Mouse (Mus musculus): ENCODE data around the gene C5ar2. TPM values are rescaled to one million over a fixed set of nuclear protein-coding genes. Genes with fewer than 3 reads are reported as not detected.
A peak's percentile ranks its signal among the peaks of the same experiment; 100 is the strongest.

C5ar2 gene
- 0.04 and 0.10 TPM in 2 replicates for polyA plus RNA-seq (2016; fragmentation: Nextera tagmentation; extraction: Ambion mirVana)

- H3K27me3 ChIP-seq (ENCODE audit: low read depth, poor library complexity, severe bottlenecking) = no peaks in the 10 kb centered on the region
- DNase-seq (ENCODE audit: low spot score) = no peak
- H3K36me3 ChIP-seq = no peaks in the 10 kb centered on the region
- 82% methylated on average over 5 of the region's 5 CpGs for WGBS
- H3K9me3 ChIP-seq (replicated peaks) = no peaks in the 10 kb centered on the region
- no peak within 1 kb of the TSS for H3K4me3 ChIP-seq
- H3K4me1 ChIP-seq = no peaks in the 10 kb centered on the region
- no peak within 1 kb of the TSS for H3K27ac ChIP-seq (replicated peaks)
These were observed at the start of gene C5ar2 for GRCm38 (mm10) chr7:16244067-16244466. Gene C5ar2 (minus strand): TSS chr7:16244154.

DNA sequence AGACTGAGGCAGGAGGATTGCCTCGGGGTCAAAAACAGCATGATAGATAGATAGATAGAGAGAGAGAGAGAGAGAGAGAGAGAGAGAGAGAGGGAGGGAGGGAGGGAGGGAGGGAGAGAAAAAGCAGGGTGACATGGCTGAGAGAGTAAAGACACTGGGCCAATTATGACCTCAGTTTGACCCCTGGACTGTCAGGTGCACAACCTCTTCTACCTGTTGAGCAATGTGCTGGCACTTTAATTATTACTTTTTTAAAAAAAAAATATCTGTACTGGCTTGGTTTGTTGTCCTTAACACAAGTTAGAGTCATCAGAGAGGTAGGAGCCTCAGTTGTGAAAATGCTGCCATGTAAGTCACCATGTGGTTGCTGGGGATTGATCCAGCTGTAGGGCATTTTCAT lies 43.8 kb upstream of the C5ar2 start:
- H3K27me3 ChIP-seq (ENCODE audit: low read depth, poor library complexity, severe bottlenecking) = no peaks in the 10 kb centered on the region
- no peaks in the 10 kb centered on the region for H3K9me3 ChIP-seq (replicated peaks)
- no peak overlapping the region for H3K4me3 ChIP-seq
- WGBS = 68% methylated on average over 1 of the region's 1 CpGs
- H3K4me1 ChIP-seq = peaks cover 19% of the 10 kb centered on the region
- DNase-seq (ENCODE audit: low spot score) = no peak
- no peak overlapping the region for H3K27ac ChIP-seq (replicated peaks)
- H3K36me3 ChIP-seq = peaks cover 17% of the 10 kb centered on the region

- WGBS = 87% methylated on average over 2 of the region's 2 CpGs
- Histone ChIP-seq H3K9me3 (replicated peaks) (no peaks in the 10 kb centered on the region), H3K27ac (replicated peaks) (peak overlapping the region; percentile 97), H3K4me3 (peak overlapping the region; percentile 83), H3K27me3 (ENCODE audit: low read depth, poor library complexity, severe bottlenecking) (no peaks in the 10 kb centered on the region), H3K36me3 (peaks cover 25% of the 10 kb centered on the region), H3K4me1 (peaks cover 19% of the 10 kb centered on the region)
- no peak for DNase-seq (ENCODE audit: low spot score)
These were observed 43.1 kb upstream of the C5ar2 start for GRCm38 (mm10) chr7:16287016-16287415.

DNA sequence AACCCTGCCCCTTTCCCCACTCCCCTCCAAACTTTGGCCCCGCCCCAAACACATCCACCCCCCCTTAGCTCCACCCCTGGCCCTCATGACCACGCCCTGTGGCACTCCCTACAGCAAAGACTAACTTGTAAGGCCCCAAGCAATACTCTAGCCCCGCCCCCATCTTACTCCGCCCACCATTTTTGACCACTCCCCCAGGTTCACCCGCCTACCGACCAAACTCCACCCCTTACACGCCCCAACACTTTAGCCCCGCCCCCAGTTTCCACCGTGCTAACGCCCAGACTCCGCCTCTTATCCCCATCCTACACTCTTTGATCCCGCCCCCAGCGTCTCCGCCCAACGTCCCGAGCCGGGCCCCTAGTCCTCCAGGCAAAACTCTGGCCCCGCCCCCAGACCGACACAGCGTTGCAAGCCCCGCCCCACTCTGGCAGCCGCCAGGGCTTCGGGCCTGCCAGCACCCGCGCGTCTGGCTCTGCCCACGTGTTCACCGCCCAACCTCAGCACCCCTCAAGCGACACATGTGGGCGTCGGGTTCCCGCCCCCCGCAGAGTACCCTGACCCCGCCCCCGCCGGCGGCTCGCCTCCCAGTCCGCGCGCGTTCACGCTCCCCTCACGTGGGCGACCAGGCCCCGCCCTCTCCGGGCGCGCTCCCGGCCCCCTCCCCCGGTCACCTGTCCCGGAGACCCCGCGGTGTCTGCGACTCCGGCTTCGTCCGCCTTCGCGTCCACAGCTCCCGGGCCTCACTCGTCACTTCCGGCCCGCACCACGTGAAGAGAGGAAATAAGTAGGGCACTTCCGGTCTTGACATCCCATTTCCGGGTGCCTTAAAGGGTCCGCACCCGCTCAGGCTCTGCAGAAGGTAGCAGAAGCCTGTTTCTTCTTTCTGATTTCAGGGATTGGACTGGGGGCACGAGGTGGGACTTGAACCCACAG lies 42.3 kb upstream of the C5ar2 start, which contains the start of gene Ccdc9:
Gene Ccdc9, minus strand, starts transcription at position 770 of the 936 bp plus-strand sequence.
- Histone ChIP-seq H3K27me3 (ENCODE audit: low read depth, poor library complexity, severe bottlenecking) (no peaks in the 10 kb centered on the region), H3K4me1 (peaks cover 19% of the 10 kb centered on the region), H3K36me3 (peaks cover 32% of the 10 kb centered on the region), H3K9me3 (replicated peaks) (no peaks in the 10 kb centered on the region), H3K4me3 (peak within 1 kb of the TSS; percentile 83), H3K27ac (replicated peaks) (peak within 1 kb of the TSS; percentile 97)
- WGBS = under 1% methylated on average over 70 of the region's 70 CpGs
- peak; percentile 99 for DNase-seq (ENCODE audit: low spot score)

DNA sequence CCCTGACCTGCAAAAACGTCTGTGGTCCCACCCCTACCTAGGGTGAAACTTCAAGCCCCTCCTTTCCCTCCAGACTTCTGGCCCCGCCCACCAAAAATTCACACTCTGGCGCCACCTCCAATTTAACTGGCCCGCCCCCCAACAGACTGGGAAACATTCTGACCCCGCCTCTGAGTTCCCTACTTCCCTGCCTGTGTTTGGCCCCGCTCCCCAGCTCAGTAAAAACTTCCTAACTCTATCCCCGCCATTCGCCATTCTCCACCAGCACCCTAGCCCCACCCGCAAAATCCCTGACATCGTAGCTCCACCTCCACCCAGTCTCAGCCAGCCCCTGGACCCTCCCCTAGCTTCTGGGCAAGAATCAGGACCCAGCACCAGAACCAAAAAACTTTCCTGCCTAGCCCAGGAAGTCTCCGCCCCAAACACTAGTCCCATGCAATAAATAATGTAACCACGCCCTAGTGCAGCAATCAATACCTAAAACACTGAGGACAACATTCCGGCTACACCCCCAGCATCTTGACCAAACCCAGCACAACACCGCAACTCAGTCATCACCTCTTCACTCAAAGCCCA lies 41.6 kb upstream of the C5ar2 start:
- peak overlapping the region; percentile 83 for H3K4me3 ChIP-seq
- peaks cover 19% of the 10 kb centered on the region for H3K4me1 ChIP-seq
- peak; percentile 30 for DNase-seq (ENCODE audit: low spot score)
- peak overlapping the region; percentile 97; the same call in 1 of the 2 replicates for H3K27ac ChIP-seq (replicated peaks)
- no peaks in the 10 kb centered on the region for H3K9me3 ChIP-seq (replicated peaks)
- 4% methylated on average over 14 of the region's 14 CpGs for WGBS
- no peaks in the 10 kb centered on the region for H3K27me3 ChIP-seq (ENCODE audit: low read depth, poor library complexity, severe bottlenecking)
- H3K36me3 ChIP-seq = peaks cover 40% of the 10 kb centered on the region

- no peak for DNase-seq (ENCODE audit: low spot score)
- no peak overlapping the region for H3K27ac ChIP-seq (replicated peaks)
- H3K4me1 ChIP-seq = peaks cover 19% of the 10 kb centered on the region
- peak overlapping the region; percentile 83 for H3K4me3 ChIP-seq
- no peaks in the 10 kb centered on the region for H3K27me3 ChIP-seq (ENCODE audit: low read depth, poor library complexity, severe bottlenecking)
- H3K36me3 ChIP-seq = peaks cover 46% of the 10 kb centered on the region
- WGBS = 83% methylated on average over 9 of the region's 9 CpGs
- no peaks in the 10 kb centered on the region for H3K9me3 ChIP-seq (replicated peaks)
These were observed 41.0 kb upstream of the C5ar2 start for GRCm38 (mm10) chr7:16284904-16285303.

DNA sequence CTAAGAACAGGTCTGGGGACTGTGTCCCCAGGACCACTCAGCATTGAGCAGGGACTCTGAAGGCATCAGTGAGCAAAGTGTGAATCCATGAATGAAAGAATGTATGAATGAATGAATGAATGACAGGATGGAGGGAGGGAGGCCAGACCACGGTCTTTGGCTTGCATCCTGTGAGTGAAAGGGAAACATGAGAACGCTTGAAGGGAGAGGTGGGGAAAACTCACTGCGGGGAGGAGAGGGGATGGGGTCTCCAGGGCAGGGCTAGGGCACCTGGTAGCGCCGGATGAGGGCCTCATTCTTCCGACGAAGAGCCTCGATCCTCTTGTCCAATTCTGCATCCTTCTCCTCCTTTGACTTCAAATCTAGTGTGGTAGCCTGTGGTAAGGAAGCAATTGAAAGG lies 40.0 kb upstream of the C5ar2 start:
- Histone ChIP-seq H3K9me3 (replicated peaks) (no peaks in the 10 kb centered on the region), H3K27ac (replicated peaks) (no peak overlapping the region), H3K27me3 (ENCODE audit: low read depth, poor library complexity, severe bottlenecking) (no peaks in the 10 kb centered on the region), H3K4me3 (no peak overlapping the region), H3K36me3 (peaks cover 53% of the 10 kb centered on the region), H3K4me1 (peaks cover 19% of the 10 kb centered on the region)
- DNase-seq (ENCODE audit: low spot score) = no peak
- WGBS = 91% methylated on average over 8 of the region's 8 CpGs

DNA sequence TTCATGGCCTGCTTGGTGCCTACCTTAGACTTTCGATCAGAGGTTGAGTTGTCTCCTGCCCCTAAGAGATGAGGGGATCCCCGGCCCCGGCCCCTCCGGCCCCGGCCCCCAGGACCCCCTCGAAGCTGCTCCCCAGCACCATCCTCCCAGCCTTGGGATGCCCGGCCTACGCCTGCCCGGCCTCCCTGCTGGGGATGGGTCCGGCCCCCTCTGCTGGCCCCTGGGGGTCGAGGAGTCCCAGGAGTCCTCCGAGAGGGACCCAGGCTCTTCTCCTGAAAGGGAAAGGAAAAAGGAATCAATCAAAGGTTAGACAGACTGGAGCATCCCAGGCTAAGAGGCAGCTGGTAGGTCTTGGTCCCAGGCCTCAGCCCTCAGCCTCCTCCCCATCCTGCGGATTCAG lies 38.4 kb upstream of the C5ar2 start:
- H3K27ac ChIP-seq (replicated peaks) = no peak overlapping the region
- no peak overlapping the region for H3K4me3 ChIP-seq
- H3K9me3 ChIP-seq (replicated peaks) = no peaks in the 10 kb centered on the region
- H3K27me3 ChIP-seq (ENCODE audit: low read depth, poor library complexity, severe bottlenecking) = no peaks in the 10 kb centered on the region
- WGBS = 93% methylated on average over 13 of the region's 13 CpGs
- no peak for DNase-seq (ENCODE audit: low spot score)
- peaks cover 19% of the 10 kb centered on the region for H3K4me1 ChIP-seq
- H3K36me3 ChIP-seq = peaks cover 69% of the 10 kb centered on the region

GRCm38 (mm10) chr7:16280721-16281120 lies 36.8 kb upstream of the C5ar2 start:
- 94% methylated on average over 11 of the region's 11 CpGs for WGBS
- Histone ChIP-seq H3K27me3 (ENCODE audit: low read depth, poor library complexity, severe bottlenecking) (peaks cover 4% of the 10 kb centered on the region), H3K27ac (replicated peaks) (no peak overlapping the region), H3K9me3 (replicated peaks) (no peaks in the 10 kb centered on the region), H3K4me3 (no peak overlapping the region), H3K36me3 (peaks cover 85% of the 10 kb centered on the region), H3K4me1 (peaks cover 11% of the 10 kb centered on the region)
- DNase-seq (ENCODE audit: low spot score) = no peak

DNA sequence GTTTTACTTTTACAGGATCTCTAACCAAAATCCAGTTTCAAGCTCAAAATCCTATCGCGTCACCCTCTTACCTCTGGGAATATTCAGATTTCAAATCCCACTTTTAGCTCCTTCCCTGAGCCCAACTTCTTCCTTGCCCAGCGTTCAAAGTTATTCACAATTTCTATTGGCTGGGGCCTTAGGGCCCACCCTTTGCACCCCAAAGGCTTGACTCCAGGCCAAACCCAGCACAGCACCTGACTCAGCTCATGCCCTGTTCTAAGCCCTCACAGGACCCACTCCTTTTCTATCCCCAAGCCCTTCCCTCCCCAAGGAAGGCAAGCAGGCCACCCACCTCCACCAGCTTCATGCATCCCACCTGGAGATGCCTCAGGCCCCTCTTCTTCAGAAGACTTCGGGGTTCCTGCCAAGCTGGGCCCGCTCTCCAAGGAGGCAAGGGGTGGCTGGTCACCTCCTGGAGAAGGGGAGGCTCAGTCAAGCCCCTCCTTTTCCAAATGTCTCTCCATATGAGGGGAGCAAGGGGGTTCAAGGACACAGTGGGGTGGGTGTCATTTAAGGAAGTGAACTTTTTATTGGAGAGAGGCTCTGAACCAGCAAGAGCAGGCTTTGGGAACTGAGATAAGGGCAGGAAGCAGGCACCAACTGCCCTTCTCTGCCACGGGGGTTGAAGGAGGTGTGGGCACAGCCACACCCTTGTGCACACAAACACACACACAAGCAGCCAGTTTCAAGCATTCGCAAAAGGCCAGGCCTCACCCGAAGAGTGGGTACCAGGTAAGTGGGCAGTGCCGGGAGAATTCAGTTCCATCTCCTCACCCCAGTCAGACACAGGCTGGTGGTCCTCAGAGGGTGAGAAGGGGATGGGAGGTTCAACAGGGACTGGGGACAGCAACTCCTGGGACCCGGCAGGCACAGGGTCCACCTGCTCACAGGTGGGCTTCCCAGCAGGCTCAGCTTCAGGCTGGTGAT lies 31.3 kb upstream of the C5ar2 start:
- H3K4me1 ChIP-seq = peaks cover 38% of the 10 kb centered on the region
- H3K36me3 ChIP-seq = peaks cover 51% of the 10 kb centered on the region
- DNase-seq (ENCODE audit: low spot score) = no peak
- no peaks in the 10 kb centered on the region for H3K9me3 ChIP-seq (replicated peaks)
- H3K27me3 ChIP-seq (ENCODE audit: low read depth, poor library complexity, severe bottlenecking) = peaks cover 36% of the 10 kb centered on the region
- H3K27ac ChIP-seq (replicated peaks) = no peak overlapping the region
- 88% methylated on average over 10 of the region's 10 CpGs for WGBS
- no peak overlapping the region for H3K4me3 ChIP-seq

DNA sequence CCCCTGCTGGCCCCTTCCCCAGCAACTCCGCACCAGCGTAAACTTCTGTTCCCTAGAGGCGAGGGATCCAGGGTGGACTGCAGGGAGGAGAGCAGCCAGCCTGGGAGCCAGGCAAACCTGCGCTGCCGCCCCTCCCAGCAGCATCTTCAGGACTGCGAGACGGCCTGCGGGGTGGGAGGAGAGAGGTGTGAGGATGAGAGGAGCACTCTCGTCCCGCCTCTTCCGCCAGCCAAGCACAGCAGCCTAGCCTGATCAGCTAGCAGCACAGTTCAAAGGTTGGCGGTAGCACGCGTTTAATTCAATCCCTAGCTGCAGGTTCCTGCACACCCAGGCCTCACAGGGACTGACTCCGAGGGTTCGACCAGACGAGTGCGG lies 29.8 kb upstream of the C5ar2 start:
- WGBS = 0% methylated on average over 18 of the region's 18 CpGs
- H3K4me1 ChIP-seq = peaks cover 38% of the 10 kb centered on the region
- H3K27me3 ChIP-seq (ENCODE audit: low read depth, poor library complexity, severe bottlenecking) = peaks cover 40% of the 10 kb centered on the region
- peak; percentile 90 for DNase-seq (ENCODE audit: low spot score)
- H3K27ac ChIP-seq (replicated peaks) = peak overlapping the region; percentile 86
- no peaks in the 10 kb centered on the region for H3K9me3 ChIP-seq (replicated peaks)
- H3K36me3 ChIP-seq = peaks cover 39% of the 10 kb centered on the region
- H3K4me3 ChIP-seq = peak overlapping the region; percentile 79

DNA sequence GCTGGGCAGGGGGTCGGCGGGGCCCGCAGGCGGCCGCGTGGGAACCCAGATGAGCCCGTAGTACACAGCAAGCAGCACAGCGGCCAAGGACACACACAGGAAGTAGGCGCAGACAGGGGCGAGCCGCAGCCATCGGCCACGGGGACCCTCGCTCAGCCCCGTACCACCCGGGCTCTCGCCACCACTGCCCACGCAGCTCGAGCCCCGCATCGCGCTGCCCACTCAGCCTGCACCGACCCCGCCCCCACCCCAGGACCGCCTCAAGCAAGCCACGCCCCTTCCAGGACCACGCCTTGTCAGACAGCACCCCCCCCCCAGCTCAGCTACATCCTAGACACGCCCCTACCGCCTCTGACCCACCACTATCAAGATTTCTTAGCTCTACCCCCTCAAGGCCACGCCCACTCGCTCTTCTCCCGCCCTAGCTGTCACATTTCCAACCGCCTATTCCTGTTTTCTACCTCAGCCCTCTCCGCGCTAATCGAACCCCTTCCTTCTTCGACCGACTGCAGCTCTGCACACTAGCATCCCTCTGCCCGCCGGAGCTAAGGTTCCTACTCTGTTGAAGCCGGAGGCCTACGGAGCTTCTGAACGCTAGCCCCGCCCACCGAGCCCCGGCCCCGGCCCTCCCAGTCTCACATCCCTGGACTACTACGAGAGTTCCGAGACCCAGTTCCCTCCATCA lies 29.3 kb upstream of the C5ar2 start, which contains the start of gene Inafm1:
Gene Inafm1, minus strand, starts transcription at position 537 of the 685 bp plus-strand sequence.
- H3K27me3 ChIP-seq (ENCODE audit: low read depth, poor library complexity, severe bottlenecking) = peaks cover 40% of the 10 kb centered on the region
- H3K4me1 ChIP-seq = peaks cover 38% of the 10 kb centered on the region
- DNase-seq (ENCODE audit: low spot score) = peak; percentile 93
- H3K36me3 ChIP-seq = peaks cover 34% of the 10 kb centered on the region
- H3K27ac ChIP-seq (replicated peaks) = peak within 1 kb of the TSS; percentile 86
- no peaks in the 10 kb centered on the region for H3K9me3 ChIP-seq (replicated peaks)
- under 1% methylated on average over 44 of the region's 49 CpGs for WGBS
- peak within 1 kb of the TSS; percentile 79 for H3K4me3 ChIP-seq

Data from midbrain, embryonic 10.5 days (tissue).